17 mouse cellular contexts compared by ENCODE assay signal in genomic region chr16:42294056-42294455, GRCm38 (mm10). TPM values are rescaled to one million over a fixed set of nuclear protein-coding genes. Genes with fewer than 3 reads are reported as not detected.
"Had no signal": no experiment of that assay in that cellular context is flagged by ENCODE, and none has a peak within 500 bp of the region (broad histone marks: within the 10 kb centered on the region; RNA-seq: fewer than 3 reads in every experiment).

No protein-coding gene starts in this region.

- H3K4me3 ChIP-seq: kidney, embryonic 15.5 days; left cerebral cortex, adult 2 months; limb, embryonic 10.5 days; liver, embryonic 15.5 days; midbrain, embryonic 15.5 days; neural tube, embryonic 12.5 days; stomach, embryonic 15.5 days had no signal

- H3K27me3 ChIP-seq: kidney, embryonic 15.5 days; liver, embryonic 15.5 days; midbrain, embryonic 15.5 days; neural tube, embryonic 12.5 days; stomach, embryonic 15.5 days had no signal

- ATAC-seq: midbrain, embryonic 15.5 days had no signal

- H3K4me2 ChIP-seq: kidney, embryonic 15.5 days; liver, embryonic 11.5 days; liver, embryonic 15.5 days; lung, embryonic 14.5 days; midbrain, embryonic 11.5 days; midbrain, embryonic 15.5 days; neural tube, embryonic 12.5 days; stomach, embryonic 15.5 days had no signal

- H3K36me3 ChIP-seq: kidney, embryonic 15.5 days; liver, embryonic 15.5 days; neural tube, embryonic 12.5 days; stomach, embryonic 15.5 days had no signal

- H3K9ac ChIP-seq: kidney, embryonic 15.5 days; liver, embryonic 15.5 days; lung, embryonic 14.5 days; midbrain, embryonic 15.5 days; neural tube, embryonic 12.5 days; stomach, embryonic 15.5 days had no signal

- H3K4me1 ChIP-seq: kidney, embryonic 15.5 days; limb, embryonic 10.5 days; liver, embryonic 15.5 days; neural tube, embryonic 12.5 days; stomach, embryonic 15.5 days had no signal

- H3K27ac ChIP-seq: kidney, embryonic 15.5 days; left cerebral cortex, adult 2 months; limb, embryonic 10.5 days; liver, embryonic 15.5 days; midbrain, embryonic 15.5 days; neural tube, embryonic 12.5 days; stomach, embryonic 15.5 days had no signal

- H3K9me3 ChIP-seq: kidney, embryonic 15.5 days; limb, embryonic 10.5 days; liver, embryonic 15.5 days; midbrain, embryonic 15.5 days; neural tube, embryonic 12.5 days; stomach, embryonic 15.5 days had no signal

- DNase-seq: kidney, postnatal 14 days; lung, postnatal 10 days; lung, postnatal 4 days; right cerebral cortex, postnatal 14 days; thymus, adult 2 months; thymus, postnatal 25 days had no signal

RNA-seq across cellular contexts. Expression of gene Gap43, which starts 46.4 kb away (rescaled TPM):
- polyA plus RNA-seq: spleen, adult 2 months; thymus, adult 2 months had no signal
